Mouse (Mus musculus): Measurements from ENCODE around the gene Chchd6.

- TF ChIP-seq POLR2A (IDR thresholded peaks at IDR 0.05; ENCODE audit: insufficient read depth, low read depth, low read length) (no peak), CTCF (IDR thresholded peaks at IDR 0.05) (no peak), EP300 (IDR thresholded peaks at IDR 0.05; ENCODE audit: insufficient read depth, low read depth, low read length) (no peak)
These were observed 187.2 kb downstream of the Chchd6 start for GRCm38 (mm10) chr6:89408259-89408658.

Measured in heart, adult 2 months (tissue).